Mouse (Mus musculus): Measurements from ENCODE around the gene Kcnq1. TPM values are rescaled to one million over a fixed set of nuclear protein-coding genes. Genes with fewer than 3 reads are reported as not detected.

The Kcnq1 gene
- total and polyA plus RNA-seq, 3 experiments: 0.63 to 0.96 TPM; not detected in 1

DNA sequence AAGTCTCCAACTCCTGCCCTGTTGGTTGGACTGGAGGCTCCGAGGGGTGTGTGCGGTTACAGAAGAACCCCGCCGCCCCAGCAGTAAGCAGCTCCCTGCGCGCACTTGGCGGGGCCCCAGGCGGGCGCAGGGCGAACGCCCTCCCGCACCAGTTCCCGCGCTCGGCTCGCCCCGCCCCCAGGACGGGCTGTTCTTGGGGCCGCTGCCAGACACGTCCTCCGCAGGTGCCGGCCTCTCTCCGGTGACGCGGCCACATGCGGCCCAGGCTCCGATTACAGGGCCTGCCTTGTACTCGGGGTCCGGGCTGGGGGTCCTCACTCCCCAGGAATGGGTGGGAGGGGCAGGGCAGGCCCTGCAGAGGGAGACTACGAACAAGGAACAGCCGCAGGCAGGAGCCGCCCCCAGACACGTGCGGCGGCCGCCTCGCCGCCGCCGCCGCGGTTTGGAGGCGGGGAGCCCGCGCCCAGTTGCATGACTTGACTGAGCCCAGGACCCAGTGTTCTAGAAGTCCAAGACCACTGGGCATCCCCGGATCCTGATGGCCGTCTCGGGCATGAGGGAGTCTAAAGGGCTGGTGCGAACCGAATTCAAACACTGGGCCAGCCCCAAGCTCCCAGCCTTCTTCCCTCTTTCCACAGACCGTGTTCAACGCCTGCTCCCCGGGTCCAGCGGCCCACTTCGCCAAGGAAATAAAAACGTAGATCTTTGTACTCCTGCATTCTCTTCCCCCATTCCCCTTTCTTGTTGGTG, 358.8 kb downstream of the Kcnq1 start (continued):
- TF ChIP-seq TBP (IDR thresholded peaks at IDR 0.05; ENCODE audit: low read depth, low read length) (no peak; the same call in 1 of the 2 replicates), BHLHE40 (IDR thresholded peaks at IDR 0.05; ENCODE audit: borderline replicate concordance, low read depth, low read length) (peak; percentile 98), USF1 (IDR thresholded peaks at IDR 0.05; ENCODE audit: low read depth, low read length) (peak; percentile 57; the same call in 1 of the 2 replicates)

DNA sequence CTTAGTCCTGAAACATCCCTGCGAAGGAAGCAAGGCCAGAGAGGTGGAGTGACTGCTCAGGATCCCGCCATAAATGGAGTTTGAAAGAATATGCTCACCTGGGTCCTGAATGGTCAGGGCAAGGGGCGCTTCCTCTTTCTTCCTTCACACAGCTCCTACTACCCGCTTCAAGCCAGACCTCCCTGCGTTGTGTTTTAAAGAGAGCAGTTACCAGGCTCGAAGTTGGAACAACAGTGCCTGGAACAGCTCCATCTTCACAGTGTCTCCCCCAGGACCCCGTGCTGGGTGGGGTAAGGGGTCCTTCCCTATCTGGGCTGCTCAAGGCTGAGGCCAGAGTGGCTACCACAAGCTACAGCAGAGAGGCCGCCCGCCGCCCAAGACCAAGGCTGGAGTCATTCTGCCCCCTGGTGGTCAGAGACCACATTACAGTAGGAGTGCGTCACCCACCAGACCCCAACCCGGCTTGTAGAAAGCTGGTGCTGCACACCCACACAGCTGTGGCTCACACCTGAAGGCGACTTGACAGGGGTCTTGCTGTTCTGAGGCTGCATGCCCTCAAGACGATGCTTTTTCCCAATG, 360.0 kb downstream of the Kcnq1 start:
- peak overlapping the region; percentile 89 for H3K9ac ChIP-seq (ENCODE audit: control insufficient read depth, low read depth, low read length, poor library complexity, severe bottlenecking)
- H3K27ac ChIP-seq (ENCODE audit: control insufficient read depth, low read depth, low read length): peak overlapping the region; percentile 81
- peak; percentile 90 for DNase-seq (ENCODE audit: low read depth, low spot score)
- H3K4me3 ChIP-seq (ENCODE audit: control insufficient read depth in 1 of 2, insufficient read depth in 1 of 2, low read depth in 2 of 2, low read length in 2 of 2): peak overlapping the region; percentile 66 to 77
- H3K4me1 ChIP-seq (ENCODE audit: control insufficient read depth in 1 of 2, insufficient read depth in 2 of 2, low read length in 2 of 2): peaks cover 3 to 30% of the 10 kb centered on the region in 2 experiments
- H3K9me3 ChIP-seq (replicated peaks; ENCODE audit: insufficient read depth, low read length): no peaks in the 10 kb centered on the region
- H3K27me3 ChIP-seq (ENCODE audit: control insufficient read depth in 1 of 2, insufficient read depth in 2 of 2, low read length in 2 of 2): no peaks in the 10 kb centered on the region
- peaks cover 8% of the 10 kb centered on the region; the same call in 1 of the 2 replicates for H3K79me2 ChIP-seq (ENCODE audit: control insufficient read depth, insufficient read depth, low read length, poor library complexity)
- H3K36me3 ChIP-seq (ENCODE audit: control insufficient read depth in 1 of 2, insufficient read depth in 2 of 2, low read length in 2 of 2): peaks cover 0 to 16% of the 10 kb centered on the region in 2 experiments; a peak in 2 of 4 replicates
- no peak for TF ChIP-seq POLR2AphosphoS5 (IDR thresholded peaks at IDR 0.05; ENCODE audit: borderline replicate concordance, low read depth, low read length)
- no peak for TF ChIP-seq ETS1 (IDR thresholded peaks at IDR 0.05; ENCODE audit: low read depth, low read length)
- TF ChIP-seq CHD2 (IDR thresholded peaks at IDR 0.05; ENCODE audit: low read length): no peak
- TF ChIP-seq MYB (IDR thresholded peaks at IDR 0.05; ENCODE audit: low read depth, low read length): no peak
- peak; percentile 59 for TF ChIP-seq MXI1 (IDR thresholded peaks at IDR 0.05; ENCODE audit: low read depth, low read length)
- TF ChIP-seq TAL1 (IDR thresholded peaks at IDR 0.05; ENCODE audit: low read length): no peak
- TF ChIP-seq NRF1 (IDR thresholded peaks at IDR 0.05; ENCODE audit: insufficient read depth, low read depth, low read length, poor library complexity, severe bottlenecking): peak; percentile 20; the same call in 1 of the 2 replicates
- no peak for TF ChIP-seq HCFC1 (IDR thresholded peaks at IDR 0.05; ENCODE audit: low read depth, low read length)
- no peak; the same call in 1 of the 2 replicates for TF ChIP-seq BHLHE40 (IDR thresholded peaks at IDR 0.05; ENCODE audit: borderline replicate concordance, low read depth, low read length)
- no peak for TF ChIP-seq MEF2A (IDR thresholded peaks at IDR 0.05; ENCODE audit: extremely low read depth, insufficient replicate concordance, low read depth, low read length, poor library complexity, severe bottlenecking)
- no peak; the same call in 1 of the 2 replicates for TF ChIP-seq KAT2A (conservative IDR thresholded peaks at IDR 0.05; ENCODE audit: low read depth, low read length)
- TF ChIP-seq E2F4 (IDR thresholded peaks at IDR 0.05; ENCODE audit: borderline replicate concordance, low read depth, low read length): 0 out of 2 replicates have a peak, but pooled peaks have one; percentile 72
- 0 out of 2 replicates have a peak, but pooled peaks have one; percentile 10 for TF ChIP-seq ZNF384 (IDR thresholded peaks at IDR 0.05; ENCODE audit: low read depth, low read length)
- no peak for TF ChIP-seq USF1 (IDR thresholded peaks at IDR 0.05; ENCODE audit: low read depth, low read length)
- no peak for TF ChIP-seq RCOR1 (IDR thresholded peaks at IDR 0.05; ENCODE audit: low read depth, low read length)
- TF ChIP-seq USF2 (IDR thresholded peaks at IDR 0.05; ENCODE audit: borderline replicate concordance in 1 of 2, insufficient read depth in 1 of 2, low read depth in 1 of 2, low read length in 2 of 2): no peak
- TF ChIP-seq GATA1 (IDR thresholded peaks at IDR 0.05; ENCODE audit: low read depth, low read length): 0 out of 2 replicates have a peak, but pooled peaks have one; percentile 4
- peak; percentile 32; the same call in 1 of the 2 replicates for TF ChIP-seq JUND (IDR thresholded peaks at IDR 0.05; ENCODE audit: low read depth, low read length)
- no peak for TF ChIP-seq TBP (IDR thresholded peaks at IDR 0.05; ENCODE audit: low read depth, low read length)
- TF ChIP-seq UBTF (IDR thresholded peaks at IDR 0.05; ENCODE audit: borderline replicate concordance, insufficient read depth, low read depth, low read length): no peak
- peak; percentile 87 for TF ChIP-seq RAD21 (IDR thresholded peaks at IDR 0.05; ENCODE audit: low read depth, low read length)
- no peak for TF ChIP-seq TCF12 (IDR thresholded peaks at IDR 0.05; ENCODE audit: low read depth, low read length)
- TF ChIP-seq MAZ (IDR thresholded peaks at IDR 0.05; ENCODE audit: low read depth, low read length): peak; percentile 79
- peak; percentile 92 for TF ChIP-seq SMC3 (IDR thresholded peaks at IDR 0.05; ENCODE audit: low read depth, low read length)
- TF ChIP-seq CTCF (IDR thresholded peaks at IDR 0.05 in 2 of 3, conservative IDR thresholded peaks at IDR 0.05 in 1 of 3; ENCODE audit: control insufficient read depth in 1 of 3, insufficient read depth in 1 of 3, low read depth in 2 of 3, low read length in 3 of 3, poor library complexity in 1 of 3, severe bottlenecking in 1 of 3): peak; percentile 81 to 95 (median 95)
- peak; percentile 48 for TF ChIP-seq SIN3A (IDR thresholded peaks at IDR 0.05; ENCODE audit: low read length)
- TF ChIP-seq MYC (IDR thresholded peaks at IDR 0.05; ENCODE audit: low read depth, low read length): peak; percentile 50; the same call in 1 of the 2 replicates
- TF ChIP-seq ZKSCAN1 (IDR thresholded peaks at IDR 0.05; ENCODE audit: low read depth, low read length): no peak
- no peak for TF ChIP-seq POLR2AphosphoS2 (IDR thresholded peaks at IDR 0.05; ENCODE audit: low read length)
- TF ChIP-seq ZMIZ1 (IDR thresholded peaks at IDR 0.05; ENCODE audit: low read depth, low read length): no peak
- no peak for TF ChIP-seq CHD1 (IDR thresholded peaks at IDR 0.05; ENCODE audit: low read depth, low read length)

Data from MEL (cell line).